Mouse (Mus musculus) neutrophil, adult 5-6 weeks (primary cell): ENCODE results near the gene Camk1d. TPM values are rescaled to one million over a fixed set of nuclear protein-coding genes. Genes with fewer than 3 reads are reported as not detected.

ENCODE experiments used
- ATAC-seq: fragments of 151-379, 151-347 bp; 2 replicates; pipeline ENCODE4 v1.8.0; 2017; ENCODE audit warnings: mild to moderate bottlenecking, moderate TSS enrichment; ENCODE audit not compliant: insufficient number of reproducible peaks, poor library complexity, low FRiP score, severe bottlenecking; ENCODE audit errors: extremely low read depth
- total RNA-seq: library from RNA; stranded (forward); fragments of 200-1000 nt; gene quantifications from 2 replicates; pipeline ENCODE4 v1.2.3, GENCODE M21; 2017

Gene Camk1d
- total RNA-seq, 1 experiment from 2014 or later, result 41.3 TPM

- no peak for ATAC-seq
Observed at GRCm38 (mm10) chr2:5596882-5597281, 117.4 kb downstream of the Camk1d start.

GRCm38 (mm10) chr2:5595356-5596191, 118.7 kb downstream of the Camk1d start:
- no peak for ATAC-seq

- ATAC-seq, result peak; percentile 38; the same call in 1 of the 2 replicates
Observed at GRCm38 (mm10) chr2:5592461-5593136, 121.7 kb downstream of the Camk1d start.

- ATAC-seq, result no peak
Observed at GRCm38 (mm10) chr2:5590074-5590473, 124.2 kb downstream of the Camk1d start.

- ATAC-seq, result no peak
Observed at GRCm38 (mm10) chr2:5589163-5589562, 125.2 kb downstream of the Camk1d start.

GRCm38 (mm10) chr2:5588329-5588982, 125.9 kb downstream of the Camk1d start:
- ATAC-seq, result no peak

GRCm38 (mm10) chr2:5584318-5585027, 129.8 kb downstream of the Camk1d start:
- no peak for ATAC-seq

GRCm38 (mm10) chr2:5579391-5579790, 134.9 kb downstream of the Camk1d start:
- ATAC-seq, result no peak

GRCm38 (mm10) chr2:5577399-5578129, 136.8 kb downstream of the Camk1d start:
- no peak for ATAC-seq

GRCm38 (mm10) chr2:5572314-5573006, 141.9 kb downstream of the Camk1d start:
- no peak for ATAC-seq

GRCm38 (mm10) chr2:5566611-5567010, 147.7 kb downstream of the Camk1d start:
- ATAC-seq, result no peak

- ATAC-seq, result no peak
Observed at GRCm38 (mm10) chr2:5563685-5564084, 150.6 kb downstream of the Camk1d start.

- ATAC-seq, result 0 out of 2 replicates have a peak, but pooled peaks have one; percentile 19
Observed at GRCm38 (mm10) chr2:5561446-5561845, 152.9 kb downstream of the Camk1d start.

GRCm38 (mm10) chr2:5553264-5553663, 161.1 kb downstream of the Camk1d start:
- ATAC-seq, result no peak

GRCm38 (mm10) chr2:5551758-5552255, 162.5 kb downstream of the Camk1d start:
- ATAC-seq, result 0 out of 2 replicates have a peak, but pooled peaks have one; percentile 16

- no peak for ATAC-seq
Observed at GRCm38 (mm10) chr2:5549334-5549733, 165.0 kb downstream of the Camk1d start.

GRCm38 (mm10) chr2:5548872-5549271, 165.4 kb downstream of the Camk1d start:
- no peak for ATAC-seq

GRCm38 (mm10) chr2:5540870-5541269, 173.4 kb downstream of the Camk1d start:
- ATAC-seq, result no peak
